Comparison of ENCODE assay signal across 29 mouse cellular contexts in genomic region chr15:74219287-74219686, GRCm38 (mm10).
DNase-seq lines count a peak whose midpoint lies in the region; ATAC-seq and TF ChIP-seq lines count a peak whose summit lies in the region.
"Had no signal": no experiment of that assay in that cellular context is flagged by ENCODE, and none has a peak within 500 bp of the region (broad histone marks: within the 10 kb centered on the region; RNA-seq: fewer than 3 reads in every experiment).

No protein-coding gene starts in this region.

- H3K4me2 ChIP-seq in midbrain, embryonic 16.5 days (ENCODE audit: low read length) = no peak overlapping the region
- H3K4me2 ChIP-seq: embryonic facial prominence, embryonic 13.5 days; forebrain, embryonic 12.5 days; forebrain, embryonic 15.5 days; heart, embryonic 11.5 days; hindbrain, embryonic 12.5 days; hindbrain, embryonic 15.5 days had no signal

- no peak overlapping the region for H3K9ac ChIP-seq in midbrain, embryonic 16.5 days (ENCODE audit: low read depth, low read length)
- H3K9ac ChIP-seq: embryonic facial prominence, embryonic 13.5 days; forebrain, embryonic 12.5 days; forebrain, embryonic 15.5 days; hindbrain, embryonic 12.5 days; hindbrain, embryonic 15.5 days had no signal

- no peak for TF ChIP-seq CTCF in cerebellum, adult 2 months (IDR thresholded peaks at IDR 0.05; ENCODE audit: borderline replicate concordance, insufficient read depth, low read depth, low read length)

- no peak overlapping the region for H3K4me3 ChIP-seq in midbrain, embryonic 10.5 days
- no peak overlapping the region for H3K4me3 ChIP-seq in midbrain, embryonic 16.5 days (ENCODE audit: low read depth, low read length)
- no peak overlapping the region for H3K4me3 ChIP-seq in cerebellum, adult 2 months (replicated peaks; ENCODE audit: insufficient read depth, low read depth, low read length)
- H3K4me3 ChIP-seq: embryonic facial prominence, embryonic 10.5 days; embryonic facial prominence, embryonic 13.5 days; erythroblast, embryonic 14.5 days; forebrain, embryonic 12.5 days; forebrain, embryonic 15.5 days; gastrocnemius, adult 2 months; hindbrain, embryonic 12.5 days; hindbrain, embryonic 15.5 days had no signal

- no peaks in the 10 kb centered on the region for H3K36me3 ChIP-seq in midbrain, embryonic 10.5 days
- no peaks in the 10 kb centered on the region for H3K36me3 ChIP-seq in midbrain, embryonic 16.5 days (ENCODE audit: control insufficient read depth, insufficient read depth, low read length)
- H3K36me3 ChIP-seq: embryonic facial prominence, embryonic 10.5 days; embryonic facial prominence, embryonic 13.5 days; forebrain, embryonic 12.5 days; forebrain, embryonic 15.5 days; G1E; hindbrain, embryonic 12.5 days; hindbrain, embryonic 15.5 days had no signal

- peak; percentile 12 to 35 for DNase-seq in left cerebral cortex, adult 18-20 months (ENCODE audit: low spot score in 2 of 2)
- DNase-seq in left cerebral cortex, postnatal 10 days (ENCODE audit: extremely low spot score in 1 of 2, low spot score in 2 of 2) = no peak
- DNase-seq in midbrain, embryonic 10.5 days (ENCODE audit: low spot score) = no peak
- DNase-seq in right cerebral cortex, postnatal 25 days = peak; percentile 28
- DNase-seq in right cerebral cortex, postnatal 14 days = no peak
- DNase-seq in cerebellum, adult 2 months = no peak
- DNase-seq: adrenal gland, postnatal 10 days; adrenal gland, postnatal 36 days; B cell, adult 2 months; cerebellum, adult 11 months; cerebellum, adult 8-10 months; cerebellum, postnatal 10 days; cerebellum, postnatal 36 days; embryo, embryonic 11 days; gastrocnemius, adult 2 months; gastrocnemius, postnatal 14 days; heart, adult 11 months had no signal

- intact Hi-C loops in left cerebral cortex, postnatal 10 days (cut with DNase I) = no loop called here

- 0 out of 2 replicates have a peak overlapping the region, but pooled peaks have one; percentile 13 for H3K27ac ChIP-seq in midbrain, embryonic 10.5 days (replicated peaks)
- H3K27ac ChIP-seq in midbrain, embryonic 16.5 days (ENCODE audit: low read length) = no peak overlapping the region
- no peak overlapping the region for H3K27ac ChIP-seq in cerebellum, adult 2 months (ENCODE audit: insufficient read depth, low read length)
- H3K27ac ChIP-seq: embryonic facial prominence, embryonic 10.5 days; embryonic facial prominence, embryonic 13.5 days; forebrain, embryonic 12.5 days; forebrain, embryonic 15.5 days; gastrocnemius, adult 2 months; hindbrain, embryonic 12.5 days; hindbrain, embryonic 15.5 days had no signal

- no peak for ATAC-seq in midbrain, embryonic 16.5 days
- ATAC-seq: forebrain, embryonic 15.5 days; Patski had no signal

- H3K9me3 ChIP-seq in midbrain, embryonic 10.5 days (replicated peaks) = no peaks in the 10 kb centered on the region
- no peaks in the 10 kb centered on the region for H3K9me3 ChIP-seq in midbrain, embryonic 16.5 days (replicated peaks; ENCODE audit: control insufficient read depth, low read length, poor library complexity, severe bottlenecking)
- H3K9me3 ChIP-seq: embryonic facial prominence, embryonic 10.5 days; embryonic facial prominence, embryonic 13.5 days; forebrain, embryonic 12.5 days; forebrain, embryonic 15.5 days; hindbrain, embryonic 12.5 days; hindbrain, embryonic 15.5 days had no signal

- 74% methylated on average over 3 of the region's 3 CpGs for WGBS in midbrain, embryonic 10.5 days
- WGBS in midbrain, embryonic 16.5 days = 83% methylated on average over 3 of the region's 3 CpGs
- WGBS in cerebellum, adult 2 months = 75% methylated on average over 3 of the region's 3 CpGs

- no peak for TF ChIP-seq POLR2A in cerebellum, adult 2 months (IDR thresholded peaks at IDR 0.05; ENCODE audit: borderline replicate concordance, insufficient read depth, low read length)

- peaks cover 42% of the 10 kb centered on the region for H3K4me1 ChIP-seq in midbrain, embryonic 10.5 days
- H3K4me1 ChIP-seq in midbrain, embryonic 16.5 days (ENCODE audit: control insufficient read depth, insufficient read depth, low read length) = peaks cover 3% of the 10 kb centered on the region; the same call in 1 of the 2 replicates
- peaks cover 12% of the 10 kb centered on the region; the same call in 1 of the 2 replicates for H3K4me1 ChIP-seq in cerebellum, adult 2 months (ENCODE audit: control insufficient read depth, insufficient read depth, low read length)
- H3K4me1 ChIP-seq: embryonic facial prominence, embryonic 13.5 days had no signal

- peaks cover 61% of the 10 kb centered on the region for H3K27me3 ChIP-seq in midbrain, embryonic 10.5 days (ENCODE audit: low read depth, poor library complexity, severe bottlenecking)
- no peaks in the 10 kb centered on the region for H3K27me3 ChIP-seq in midbrain, embryonic 16.5 days (ENCODE audit: control insufficient read depth, insufficient read depth, low read depth, low read length)
- no peaks in the 10 kb centered on the region; the same call in 1 of the 2 replicates for H3K27me3 ChIP-seq in cerebellum, adult 2 months (ENCODE audit: control insufficient read depth, insufficient read depth, low read length)
- H3K27me3 ChIP-seq: CH12.LX; forebrain, embryonic 15.5 days; Patski had no signal

Comparison
In these comparisons a context has a peak if more than half of its experiments do, and no peak if none do; other contexts are left out.
1. DNase-seq: peak in left cerebral cortex, adult 18-20 months (2 of 2) and right cerebral cortex, postnatal 25 days (single experiment); none in left cerebral cortex, postnatal 10 days (0 of 2), midbrain, embryonic 10.5 days (single experiment), right cerebral cortex, postnatal 14 days (single experiment) and cerebellum, adult 2 months (0 of 2).